Mouse (Mus musculus): ENCODE results near the gene Trim21. TPM values are rescaled to one million over a fixed set of nuclear protein-coding genes. Genes with fewer than 3 reads are reported as not detected.

Gene Trim21
- polyA plus RNA-seq, 1 experiment from 2014 or later: 1.1 TPM

Other genes with a start within 250 kb of the Trim21 start
- 179 and 180 TPM in 2 replicates for gene Rrm1, start 123.8 kb downstream of the Trim21 start, polyA plus RNA-seq (2015; fragmentation: Nextera tagmentation; extraction: Ambion mirVana)
- 0.17 and 0.31 TPM in 2 replicates for gene Olfr543, start 83.8 kb downstream of the Trim21 start, polyA plus RNA-seq (2015; fragmentation: Nextera tagmentation; extraction: Ambion mirVana)
- gene Olfr544, start 77.2 kb downstream of the Trim21 start, polyA plus RNA-seq (2015; fragmentation: Nextera tagmentation; extraction: Ambion mirVana): 0.08 and 0.09 TPM in 2 replicates
- not detected in 2 replicates for gene Olfr545, start 65.9 kb downstream of the Trim21 start, polyA plus RNA-seq (2015; fragmentation: Nextera tagmentation; extraction: Ambion mirVana)
- gene Olfr547, start 30.7 kb downstream of the Trim21 start, polyA plus RNA-seq (2015; fragmentation: Nextera tagmentation; extraction: Ambion mirVana): not detected in 2 replicates
- not detected in 2 replicates for gene Olfr548-ps1, start 24.6 kb downstream of the Trim21 start, polyA plus RNA-seq (2015; fragmentation: Nextera tagmentation; extraction: Ambion mirVana)
- not detected in 2 replicates for gene Olfr549, start 15.6 kb downstream of the Trim21 start, polyA plus RNA-seq (2015; fragmentation: Nextera tagmentation; extraction: Ambion mirVana)
- gene Olfr550, start 6.0 kb upstream of the Trim21 start, polyA plus RNA-seq (2015; fragmentation: Nextera tagmentation; extraction: Ambion mirVana): not detected in 2 replicates
- gene Olfr551, start 26.4 kb upstream of the Trim21 start, polyA plus RNA-seq (2015; fragmentation: Nextera tagmentation; extraction: Ambion mirVana): not detected in 2 replicates
- gene Olfr552, start 32.3 kb upstream of the Trim21 start, polyA plus RNA-seq (2015; fragmentation: Nextera tagmentation; extraction: Ambion mirVana): not detected in 2 replicates
- gene Olfr553, start 52.7 kb upstream of the Trim21 start, polyA plus RNA-seq (2015; fragmentation: Nextera tagmentation; extraction: Ambion mirVana): not detected in 2 replicates
- not detected in 2 replicates for gene Olfr554, start 72.9 kb upstream of the Trim21 start, polyA plus RNA-seq (2015; fragmentation: Nextera tagmentation; extraction: Ambion mirVana)
- gene Olfr555, start 93.3 kb upstream of the Trim21 start, polyA plus RNA-seq (2015; fragmentation: Nextera tagmentation; extraction: Ambion mirVana): not detected in 2 replicates
- gene Olfr556, start 99.4 kb upstream of the Trim21 start, polyA plus RNA-seq (2015; fragmentation: Nextera tagmentation; extraction: Ambion mirVana): not detected in 2 replicates
- 13.2 and 14.0 TPM in 2 replicates for gene Trim68, start 121.8 kb upstream of the Trim21 start, polyA plus RNA-seq (2015; fragmentation: Nextera tagmentation; extraction: Ambion mirVana)
- not detected in 2 replicates for gene Olfr557, start 130.4 kb upstream of the Trim21 start, polyA plus RNA-seq (2015; fragmentation: Nextera tagmentation; extraction: Ambion mirVana)
- gene Olfr558, start 136.7 kb upstream of the Trim21 start, polyA plus RNA-seq (2015; fragmentation: Nextera tagmentation; extraction: Ambion mirVana): 0.28 and 0.49 TPM in 2 replicates
- not detected in 2 replicates for gene Olfr33, start 153.6 kb upstream of the Trim21 start, polyA plus RNA-seq (2015; fragmentation: Nextera tagmentation; extraction: Ambion mirVana)
- not detected in 2 replicates for gene Olfr559, start 162.0 kb upstream of the Trim21 start, polyA plus RNA-seq (2015; fragmentation: Nextera tagmentation; extraction: Ambion mirVana)
- gene Olfr560, start 193.9 kb upstream of the Trim21 start, polyA plus RNA-seq (2015; fragmentation: Nextera tagmentation; extraction: Ambion mirVana): 0.09 TPM in 1 of 2 replicates, not detected in the other
- 0.21 and 0.36 TPM in 2 replicates for gene Olfr78, start 194.0 kb upstream of the Trim21 start, polyA plus RNA-seq (2015; fragmentation: Nextera tagmentation; extraction: Ambion mirVana)
- gene Olfr561, start 205.7 kb upstream of the Trim21 start, polyA plus RNA-seq (2015; fragmentation: Nextera tagmentation; extraction: Ambion mirVana): not detected in 2 replicates
- not detected in 2 replicates for gene Olfr564, start 238.0 kb upstream of the Trim21 start, polyA plus RNA-seq (2015; fragmentation: Nextera tagmentation; extraction: Ambion mirVana)